Mouse (Mus musculus) gonadal fat pad, adult 2 months (tissue): ENCODE results near the gene Rpf1. TPM values are rescaled to one million over a fixed set of nuclear protein-coding genes. Genes with fewer than 3 reads are reported as not detected.

Source experiments
- DNase-seq: peaks from one replicate; pipeline ENCODE4 v3.0.0-alpha.2; 2012; ENCODE audit warnings: low read depth
- polyA plus RNA-seq: library from polyadenylated mRNA; depleted of rRNA; stranded (reverse); fragments of >200 nt; gene quantifications from 2 replicates; pipeline ENCODE4 v1.2.3, GENCODE M21; 2012; rRNA removed

Gene Rpf1
- polyA plus RNA-seq, 1 experiment: 12.4 TPM

DNA sequence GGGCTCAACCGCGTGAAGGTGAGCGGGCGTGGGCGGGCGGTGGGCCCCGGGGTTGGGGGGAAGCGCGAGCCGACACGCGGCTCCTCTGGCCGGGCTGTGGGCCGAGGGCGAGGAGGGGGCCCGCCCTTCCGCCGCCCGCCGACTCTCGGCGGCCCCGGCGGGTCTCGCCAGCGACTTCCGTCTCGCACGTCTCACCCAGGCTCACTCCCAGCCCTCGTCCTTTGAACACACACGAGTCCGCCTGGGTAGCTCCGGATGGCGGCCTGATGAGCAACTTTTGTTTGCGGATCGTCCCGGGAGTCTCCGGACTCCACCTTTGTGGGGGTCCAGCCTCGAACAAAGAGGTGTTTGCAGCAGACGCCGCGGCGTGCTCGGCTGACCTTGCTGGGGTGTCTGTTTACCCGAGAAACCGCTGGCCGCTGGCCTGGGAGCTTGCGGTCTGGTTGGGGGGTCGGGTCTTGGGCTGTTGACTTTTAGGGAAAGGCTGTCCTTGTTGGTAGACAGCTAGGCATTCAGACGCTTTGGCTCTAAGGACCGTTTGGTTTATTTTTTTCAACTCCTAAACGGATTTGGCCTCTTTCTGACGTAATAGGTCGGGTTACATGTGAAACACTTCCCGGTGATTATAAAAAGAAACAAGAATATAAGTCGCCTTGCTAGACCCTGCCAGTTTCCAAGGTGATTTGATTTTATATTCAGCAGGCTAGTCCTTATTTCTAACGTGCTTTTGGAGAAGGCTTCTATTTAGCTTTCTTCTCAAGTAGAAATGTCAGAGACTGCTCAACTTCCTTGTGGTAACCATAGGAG lies 21.0 kb downstream of the Rpf1 start:
- no peak for DNase-seq

DNA sequence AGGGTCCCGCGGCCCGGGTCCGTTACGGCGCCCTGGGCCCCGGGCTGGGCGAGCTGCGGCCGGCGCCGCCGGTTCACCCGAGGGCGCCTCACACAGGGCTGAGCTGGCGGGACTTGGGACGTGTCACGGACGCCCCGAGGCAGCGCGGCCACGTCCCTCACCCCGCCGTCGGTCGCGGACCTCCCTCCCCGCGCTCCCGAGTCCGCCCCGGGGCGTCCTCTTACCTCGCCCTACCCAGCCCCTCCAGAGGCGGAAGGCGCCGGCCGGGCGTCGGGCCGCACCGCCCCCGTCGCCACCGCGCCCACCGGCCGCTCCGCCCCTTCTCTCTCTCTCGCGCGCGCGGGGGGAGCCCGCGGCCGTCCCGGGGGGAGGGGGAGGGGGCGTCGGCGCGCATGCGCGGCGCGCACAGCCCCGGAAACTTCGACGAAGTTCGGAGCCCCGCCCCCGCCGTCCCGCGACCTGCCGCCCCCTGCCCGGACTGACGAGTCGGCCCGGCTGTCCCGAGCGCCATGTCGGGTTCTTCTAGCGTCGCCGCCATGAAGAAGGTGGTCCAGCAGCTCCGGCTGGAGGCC lies 21.7 kb downstream of the Rpf1 start, which contains the start of the genes Spata1 and Gng5:
Gene Spata1, minus strand, starts transcription at position 323 of the 572 bp plus-strand sequence.
Gene Gng5, plus strand, starts transcription at position 377 of the 572 bp plus-strand sequence.
- DNase-seq: no peak

DNA sequence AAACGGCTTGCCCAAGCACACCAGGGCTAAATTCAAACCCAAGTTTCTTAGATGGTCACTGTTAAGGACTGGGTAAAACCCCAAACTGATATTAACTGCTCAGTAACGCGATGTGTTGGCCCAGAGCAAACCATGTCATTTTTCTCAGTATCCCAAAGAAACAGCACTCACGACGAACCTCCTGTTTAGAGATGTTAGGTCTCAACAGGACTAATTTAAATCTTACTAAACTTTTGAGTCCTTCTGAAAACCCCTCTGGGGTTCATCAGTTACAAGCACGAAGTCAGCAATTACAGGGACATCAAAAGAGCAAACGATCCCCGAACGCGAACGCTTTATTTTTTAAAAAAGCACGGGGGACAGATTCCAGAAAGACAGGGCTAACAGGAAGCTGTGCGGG lies 22.2 kb downstream of the Rpf1 start:
- no peak for DNase-seq

DNA sequence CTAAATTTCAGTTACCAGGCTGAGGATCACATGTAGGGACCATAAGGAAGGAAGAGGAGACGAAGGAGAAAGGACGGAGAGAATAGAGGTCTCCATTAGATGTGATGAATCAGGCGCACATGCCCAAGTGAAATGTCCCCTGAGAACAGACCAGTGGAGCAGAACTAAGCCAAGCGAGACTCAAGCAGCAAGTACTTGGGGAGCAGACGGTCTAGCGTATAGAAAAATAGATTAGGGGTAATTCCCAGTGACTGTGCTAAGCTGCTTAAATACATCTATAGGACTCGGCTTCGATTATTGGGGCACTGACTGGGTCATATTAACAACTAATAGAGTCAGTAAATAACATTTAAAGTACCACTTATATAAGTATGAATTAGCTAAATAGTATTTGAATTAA lies 26.3 kb downstream of the Rpf1 start:
- no peak for DNase-seq

DNA sequence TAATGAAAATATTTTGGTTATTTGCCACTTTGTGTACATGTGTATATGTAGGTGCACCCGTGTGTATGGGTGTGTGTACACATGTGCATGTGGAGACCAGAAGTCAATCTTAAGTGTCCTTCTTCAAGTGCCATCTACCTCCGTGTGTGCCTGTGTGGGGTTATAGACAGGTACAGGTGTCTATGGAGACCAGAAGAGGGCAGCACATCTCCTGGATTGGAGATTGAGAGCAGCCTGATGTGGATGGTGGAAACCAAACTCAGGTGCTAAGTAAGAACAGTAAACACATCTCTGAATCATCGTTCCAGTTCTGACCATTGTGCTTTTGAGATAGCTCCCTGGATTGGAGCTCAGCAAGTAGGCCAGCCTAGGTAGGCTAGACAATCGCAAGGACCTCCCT lies 34.8 kb downstream of the Rpf1 start:
- DNase-seq: no peak

DNA sequence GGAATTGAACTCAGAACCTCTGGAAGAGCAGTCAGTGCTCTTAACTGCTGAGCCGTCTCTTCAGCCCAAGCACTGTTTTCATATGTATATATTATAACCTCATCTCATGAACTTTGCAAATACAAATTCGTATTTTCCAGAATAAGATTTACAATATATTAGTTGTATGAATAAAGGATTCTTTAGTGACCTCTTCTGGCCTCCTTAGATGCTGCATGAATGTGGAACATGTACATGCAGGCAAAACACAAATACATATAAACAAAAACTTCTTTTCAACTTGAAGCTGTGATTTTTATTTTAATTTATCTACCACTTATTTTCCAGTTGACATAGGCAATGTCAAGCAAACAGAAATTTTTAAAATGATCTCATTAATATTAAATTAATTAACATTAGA lies 39.2 kb downstream of the Rpf1 start:
- DNase-seq: no peak

DNA sequence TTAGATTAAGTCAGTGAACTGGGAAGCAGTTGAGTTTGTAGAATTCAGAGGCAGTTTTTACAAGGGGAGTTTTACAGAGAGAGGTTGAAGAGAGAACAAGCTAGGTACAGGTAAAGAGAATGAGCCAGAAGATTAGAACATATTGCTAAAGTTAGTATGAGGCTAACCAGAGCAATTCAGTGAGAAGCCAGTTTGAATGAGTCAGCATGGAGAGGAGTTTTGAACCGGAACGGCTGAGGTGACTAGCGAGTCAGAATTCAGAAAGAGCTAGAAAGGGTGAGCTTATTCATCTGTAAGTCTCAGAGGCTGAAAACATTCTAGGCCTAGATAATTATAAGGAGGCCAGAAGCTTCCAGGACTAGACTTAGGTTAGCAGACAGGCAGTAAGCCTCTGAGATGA lies 46.8 kb downstream of the Rpf1 start:
- no peak for DNase-seq

DNA sequence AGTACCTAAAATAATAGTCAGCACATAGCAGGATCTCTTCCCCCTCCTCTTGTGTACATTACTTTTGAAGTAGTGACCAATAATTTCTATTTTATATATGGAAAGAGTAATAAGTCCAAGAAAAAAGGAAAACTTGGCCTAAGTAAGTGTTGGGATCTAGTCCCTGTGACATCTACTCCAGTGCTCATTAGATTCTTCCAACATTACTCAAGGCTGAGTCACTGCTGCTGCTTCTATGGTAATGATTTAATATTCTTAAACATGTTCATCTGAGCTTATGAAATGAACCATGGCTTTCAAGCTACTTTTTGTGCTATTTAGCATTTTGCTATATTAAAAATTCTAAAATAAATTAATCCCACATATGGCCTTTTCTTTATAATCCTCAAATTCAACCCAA lies 47.5 kb downstream of the Rpf1 start:
- DNase-seq: no peak

DNA sequence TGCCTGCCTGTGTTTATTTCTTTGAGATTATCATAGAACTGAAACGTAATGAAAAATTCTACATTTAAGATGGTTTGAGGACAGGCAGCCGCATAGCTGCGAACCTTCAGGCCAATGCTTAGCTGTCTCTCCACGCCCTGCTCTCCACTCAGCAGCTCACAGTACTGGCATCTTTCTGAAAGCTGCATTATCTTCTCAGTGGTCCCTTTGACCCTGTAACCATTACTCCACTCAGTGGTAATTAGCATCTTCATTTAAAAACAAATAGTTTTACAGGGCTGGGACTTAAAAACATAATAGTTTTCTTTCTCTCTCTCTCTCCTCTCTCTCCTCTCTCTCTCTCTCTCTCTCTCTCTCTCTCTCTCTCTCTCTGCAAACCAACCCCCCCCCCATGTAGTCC lies 48.6 kb downstream of the Rpf1 start:
- no peak for DNase-seq

DNA sequence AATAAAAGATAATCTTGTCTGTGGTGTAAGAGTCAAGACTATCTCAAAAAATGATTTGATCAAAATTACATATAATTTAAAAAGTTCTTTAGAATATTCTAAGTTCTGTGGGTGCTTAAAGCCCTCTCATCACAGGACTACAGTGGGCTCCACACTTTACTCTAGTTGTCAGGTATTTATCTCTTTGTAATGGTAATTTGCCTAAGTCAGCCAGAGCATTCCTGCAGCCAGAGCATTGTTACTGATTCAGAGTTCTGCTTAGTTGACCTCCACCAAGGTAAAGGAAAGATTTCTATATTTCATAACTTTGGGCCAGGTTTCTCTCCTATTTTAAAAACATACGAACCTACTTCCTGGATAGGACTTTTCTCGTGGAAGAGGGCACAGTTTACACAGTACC lies 52.0 kb downstream of the Rpf1 start:
- DNase-seq: no peak

DNA sequence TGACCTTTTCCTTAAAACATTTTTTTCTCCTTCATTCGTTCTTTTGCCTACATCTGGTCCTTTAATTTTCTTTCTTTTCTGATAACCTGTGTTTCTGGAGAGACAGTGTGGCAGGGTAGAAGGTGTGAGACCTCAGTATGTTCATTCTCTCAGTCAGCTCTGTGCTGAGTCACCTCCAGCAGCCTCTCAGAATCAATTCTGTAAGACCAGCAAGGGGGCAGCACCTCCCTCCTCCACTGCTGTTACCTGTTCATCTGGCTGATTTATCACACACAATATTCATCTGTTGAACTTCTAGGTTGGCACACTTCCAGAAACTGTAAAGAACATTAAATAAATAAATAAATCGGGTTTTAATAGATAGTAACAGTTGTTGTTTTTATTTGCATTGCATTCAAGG lies 58.3 kb downstream of the Rpf1 start:
- DNase-seq: no peak

Other genes starting within 250 kb of the Rpf1 start
- 8.4 and 10.6 TPM in 2 replicates for gene Ssx2ip, start 116.8 kb downstream of the Rpf1 start, polyA plus RNA-seq
- 7.3 and 8.5 TPM in 2 replicates for gene Ctbs, start 71.6 kb downstream of the Rpf1 start, polyA plus RNA-seq
- gene Spata1, start 21.7 kb downstream of the Rpf1 start, polyA plus RNA-seq: 2.0 and 2.9 TPM in 2 replicates
- 670 and 713 TPM in 2 replicates for gene Gng5, start 21.6 kb downstream of the Rpf1 start, polyA plus RNA-seq
- gene Uox, start 49.0 kb upstream of the Rpf1 start, polyA plus RNA-seq: 1.5 and 3.8 TPM in 2 replicates
- 0.90 and 1.5 TPM in 2 replicates for gene Dnase2b, start 94.2 kb upstream of the Rpf1 start, polyA plus RNA-seq
- 0.76 and 1.8 TPM in 2 replicates for gene 4930503B20Rik, start 129.9 kb upstream of the Rpf1 start, polyA plus RNA-seq
- gene Samd13, start 164.2 kb upstream of the Rpf1 start, polyA plus RNA-seq: 2.3 and 2.5 TPM in 2 replicates